Mouse (Mus musculus) cortical plate, adult 2 months (tissue): ENCODE data around the gene Mettl11b. TPM values are rescaled to one million over a fixed set of nuclear protein-coding genes. Genes with fewer than 3 reads are reported as not detected.

Experiments
- H3K27ac ChIP-seq: fragments of 200-500 bp; 2 replicates; pipeline ENCODE4 v1.5.1; 2012; ENCODE audit warnings: low read length, control low read depth, inconsistent platforms; ENCODE audit not compliant: insufficient read depth
- H3K4me1 ChIP-seq: fragments of 200-500 bp; 2 replicates; pipeline ENCODE4 v1.6.1; 2011; ENCODE audit warnings: low read length; ENCODE audit not compliant: control insufficient read depth, insufficient read depth
- H3K4me3 ChIP-seq: fragments of 200-500 bp; 2 replicates; pipeline ENCODE4 v1.5.1; 2011; ENCODE audit warnings: mild to moderate bottlenecking, low read length, control low read depth; ENCODE audit not compliant: insufficient read depth
- CTCF ChIP-seq: fragments of 200-500 bp; IDR thresholded peaks from 2 replicates; pipeline ENCODE4 v1.5.1; 2011; ENCODE audit warnings: mild to moderate bottlenecking, control low read depth, low read length; ENCODE audit not compliant: insufficient read depth; ENCODE audit errors: extremely low read depth
- POLR2A ChIP-seq: fragments of 200-500 bp; IDR thresholded peaks from 2 replicates; pipeline ENCODE4 v1.6.1; 2011; ENCODE audit warnings: mild to moderate bottlenecking, low read length, control low read depth; ENCODE audit not compliant: insufficient read depth; ENCODE audit errors: extremely low read depth
- polyA plus RNA-seq: library from polyadenylated mRNA; depleted of rRNA; stranded (reverse); fragments of >200 nt; gene quantifications from 2 replicates; pipeline ENCODE4 v1.2.3, GENCODE M21; 2012

Gene Mettl11b
- polyA plus RNA-seq, 1 experiment, result 1.6 TPM

- H3K4me3 ChIP-seq, result no peak overlapping the region
- TF ChIP-seq POLR2A (no peak), CTCF (no peak)
- no peaks in the 10 kb centered on the region for H3K4me1 ChIP-seq
- no peak overlapping the region for H3K27ac ChIP-seq
Observed at GRCm38 (mm10) chr1:163691860-163692259, 33.2 kb downstream of the Mettl11b start.

- Histone ChIP-seq H3K4me3 (no peak overlapping the region), H3K4me1 (no peaks in the 10 kb centered on the region), H3K27ac (no peak overlapping the region)
- no peak for TF ChIP-seq POLR2A
- no peak for TF ChIP-seq CTCF
Observed at GRCm38 (mm10) chr1:163682935-163683430, 42.0 kb downstream of the Mettl11b start.

- H3K27ac ChIP-seq, result no peak overlapping the region
- H3K4me1 ChIP-seq, result no peaks in the 10 kb centered on the region
- no peak overlapping the region for H3K4me3 ChIP-seq
- TF ChIP-seq POLR2A, result no peak
- TF ChIP-seq CTCF, result no peak
Observed at GRCm38 (mm10) chr1:163682127-163682526, 42.9 kb downstream of the Mettl11b start.

- H3K4me3 ChIP-seq, result no peak overlapping the region
- H3K4me1 ChIP-seq, result no peaks in the 10 kb centered on the region
- no peak overlapping the region for H3K27ac ChIP-seq
- no peak for TF ChIP-seq POLR2A
- no peak for TF ChIP-seq CTCF
Observed at GRCm38 (mm10) chr1:163672866-163673265, 52.2 kb downstream of the Mettl11b start.

GRCm38 (mm10) chr1:163671326-163671725, 53.7 kb downstream of the Mettl11b start:
- no peak overlapping the region for H3K4me3 ChIP-seq
- TF ChIP-seq CTCF (no peak), POLR2A (no peak)
- no peak overlapping the region for H3K27ac ChIP-seq
- no peaks in the 10 kb centered on the region for H3K4me1 ChIP-seq

- H3K4me3 ChIP-seq, result no peak overlapping the region
- no peak overlapping the region for H3K27ac ChIP-seq
- TF ChIP-seq CTCF (no peak), POLR2A (no peak)
Observed at GRCm38 (mm10) chr1:163670702-163671101, 54.3 kb downstream of the Mettl11b start.

GRCm38 (mm10) chr1:163669936-163670335, 55.1 kb downstream of the Mettl11b start:
- no peak for TF ChIP-seq POLR2A
- no peak for TF ChIP-seq CTCF
- no peak overlapping the region for H3K27ac ChIP-seq
- H3K4me3 ChIP-seq, result no peak overlapping the region
- no peaks in the 10 kb centered on the region for H3K4me1 ChIP-seq

More at GRCm38 (mm10) chr1:163670702-163671101, 54.3 kb downstream of the Mettl11b start:
- no peaks in the 10 kb centered on the region for H3K4me1 ChIP-seq

GRCm38 (mm10) chr1:163662416-163662815, 62.6 kb downstream of the Mettl11b start:
- Histone ChIP-seq H3K27ac (no peak overlapping the region), H3K4me3 (no peak overlapping the region), H3K4me1 (no peaks in the 10 kb centered on the region)
- TF ChIP-seq POLR2A (no peak), CTCF (no peak)

GRCm38 (mm10) chr1:163658535-163658928, 66.5 kb downstream of the Mettl11b start:
- no peak overlapping the region for H3K27ac ChIP-seq
- no peak overlapping the region for H3K4me3 ChIP-seq
- no peak for TF ChIP-seq CTCF
- no peak for TF ChIP-seq POLR2A
- H3K4me1 ChIP-seq, result no peaks in the 10 kb centered on the region

GRCm38 (mm10) chr1:163657766-163658534, 67.1 kb downstream of the Mettl11b start:
- TF ChIP-seq POLR2A, result no peak
- TF ChIP-seq CTCF, result no peak
- no peak overlapping the region for H3K27ac ChIP-seq
- H3K4me1 ChIP-seq, result no peaks in the 10 kb centered on the region
- no peak overlapping the region for H3K4me3 ChIP-seq
